In the genomic region with DNA sequence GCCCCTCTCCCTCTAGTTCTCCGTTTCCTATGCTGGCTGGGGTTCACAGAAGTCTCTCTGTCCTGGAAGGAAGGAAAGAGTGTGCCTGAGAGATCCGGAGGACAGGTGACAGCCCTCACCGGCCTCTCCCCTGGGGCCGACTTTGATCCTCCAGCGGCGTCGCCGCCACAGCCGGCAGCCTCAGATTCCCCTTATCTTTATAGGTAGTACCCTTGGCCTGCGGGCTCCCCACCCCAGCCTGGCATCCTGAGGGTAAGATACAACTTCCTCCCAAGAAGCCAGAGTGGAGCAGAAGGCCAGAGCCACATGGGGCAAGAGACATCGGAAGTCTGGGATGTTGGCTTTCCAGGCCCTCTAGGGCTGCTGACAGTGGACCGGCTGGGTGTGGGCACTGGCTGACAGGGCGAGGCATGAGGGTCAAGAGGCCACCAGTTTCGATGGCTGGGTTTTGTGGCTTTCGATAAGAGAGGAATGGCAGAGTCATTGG, we compare ENCODE assay signal across 8 mouse cellular contexts. TPM values are rescaled to one million over a fixed set of nuclear protein-coding genes. Genes with fewer than 3 reads are reported as not detected.
DNase-seq lines count a peak whose midpoint lies in the region; ATAC-seq and TF ChIP-seq lines count a peak whose summit lies in the region.
"Had no signal": no experiment of that assay in that cellular context is flagged by ENCODE, and none has a peak within 500 bp of the region (broad histone marks: within the 10 kb centered on the region; RNA-seq: fewer than 3 reads in every experiment).

No protein-coding gene starts in this region.

- peak overlapping the region; percentile 1; the same call in 1 of the 2 replicates for H3K4me2 ChIP-seq in lung, embryonic 16.5 days (ENCODE audit: low read depth, low read length)
- H3K4me2 ChIP-seq in embryonic facial prominence, embryonic 15.5 days (replicated peaks): peak overlapping the region; percentile 30
- 0 out of 2 replicates have a peak overlapping the region, but pooled peaks have one; percentile 7 for H3K4me2 ChIP-seq in limb, embryonic 11.5 days (ENCODE audit: low read depth, severe bottlenecking)

- peak; percentile 10; the same call in 1 of the 2 replicates for TF ChIP-seq CTCF in small intestine, adult 2 months (IDR thresholded peaks at IDR 0.05; ENCODE audit: extremely low read depth, insufficient read length, insufficient replicate concordance, low read depth, low read length)

- DNase-seq in lung, postnatal 14 days: no peak
- no peak for DNase-seq in limb, embryonic 11.5 days (ENCODE audit: low spot score)
- DNase-seq in B cell, adult 2 months: no peak
- no peak for DNase-seq in cerebellum, adult 11 months
- DNase-seq: cerebellum, adult 2 months had no signal

- peaks cover 45% of the 10 kb centered on the region for H3K4me1 ChIP-seq in lung, embryonic 16.5 days (replicated peaks; ENCODE audit: control insufficient read depth, insufficient read depth, low read length)
- peaks cover 30% of the 10 kb centered on the region for H3K4me1 ChIP-seq in embryonic facial prominence, embryonic 15.5 days
- H3K4me1 ChIP-seq in limb, embryonic 11.5 days (ENCODE audit: control insufficient read depth, insufficient read depth, low read length): peaks cover 39% of the 10 kb centered on the region
- peaks cover 19% of the 10 kb centered on the region for H3K4me1 ChIP-seq in small intestine, adult 2 months (ENCODE audit: control insufficient read depth, insufficient read depth, insufficient read length, low read length)

- TF ChIP-seq POLR2A in small intestine, adult 2 months (IDR thresholded peaks at IDR 0.05; ENCODE audit: low read depth, low read length): no peak

- H3K27me3 ChIP-seq in lung, embryonic 16.5 days (ENCODE audit: control insufficient read depth, insufficient read depth, low read depth, low read length): peaks cover 13% of the 10 kb centered on the region
- H3K27me3 ChIP-seq in embryonic facial prominence, embryonic 15.5 days: peaks cover 55% of the 10 kb centered on the region
- peaks cover 13% of the 10 kb centered on the region for H3K27me3 ChIP-seq in limb, embryonic 11.5 days (ENCODE audit: control insufficient read depth, insufficient read depth, low read length)
- H3K27me3 ChIP-seq in small intestine, adult 2 months (ENCODE audit: control insufficient read depth, insufficient read depth, low read length): no peaks in the 10 kb centered on the region

- H3K36me3 ChIP-seq in lung, embryonic 16.5 days (ENCODE audit: control insufficient read depth, insufficient read depth, low read length): no peaks in the 10 kb centered on the region
- H3K36me3 ChIP-seq in embryonic facial prominence, embryonic 15.5 days: no peaks in the 10 kb centered on the region
- H3K36me3 ChIP-seq in limb, embryonic 11.5 days (ENCODE audit: control insufficient read depth, insufficient read depth, low read length): no peaks in the 10 kb centered on the region
- no peaks in the 10 kb centered on the region for H3K36me3 ChIP-seq in small intestine, adult 2 months (ENCODE audit: control insufficient read depth, insufficient read depth, low read length)

- H3K9ac ChIP-seq in lung, embryonic 16.5 days (ENCODE audit: low read length): peak overlapping the region; percentile 11; the same call in 1 of the 2 replicates
- no peak overlapping the region for H3K9ac ChIP-seq in embryonic facial prominence, embryonic 15.5 days
- no peak overlapping the region for H3K9ac ChIP-seq in limb, embryonic 11.5 days (ENCODE audit: low read length)

- H3K4me3 ChIP-seq in lung, embryonic 16.5 days (ENCODE audit: low read length): no peak overlapping the region
- H3K4me3 ChIP-seq in embryonic facial prominence, embryonic 15.5 days (replicated peaks): no peak overlapping the region
- H3K4me3 ChIP-seq in limb, embryonic 11.5 days (ENCODE audit: low read depth, low read length): no peak overlapping the region
- H3K4me3 ChIP-seq in small intestine, adult 2 months (ENCODE audit: low read depth, low read length): peak overlapping the region; percentile 37

- WGBS in lung, embryonic 16.5 days: 9% methylated on average over 15 of the region's 15 CpGs
- 11% methylated on average over 15 of the region's 15 CpGs for whole genome bisulfite sequencing in embryonic facial prominence, embryonic 15.5 days
- 3% methylated on average over 15 of the region's 15 CpGs for WGBS in limb, embryonic 11.5 days
- WGBS in small intestine, adult 2 months: 10% methylated on average over 15 of the region's 15 CpGs

- 0 out of 2 replicates have a peak, but pooled peaks have one; percentile 10 for ATAC-seq in lung, embryonic 16.5 days (ENCODE audit: low read depth)
- ATAC-seq in embryonic facial prominence, embryonic 15.5 days (ENCODE audit: insufficient number of reproducible peaks, low FRiP score, low TSS enrichment, low read depth): no peak
- ATAC-seq in limb, embryonic 11.5 days (ENCODE audit: insufficient number of reproducible peaks, low FRiP score, low TSS enrichment, low read depth): no peak

- H3K9me3 ChIP-seq in lung, embryonic 16.5 days (ENCODE audit: control insufficient read depth, low read length): no peaks in the 10 kb centered on the region
- no peaks in the 10 kb centered on the region for H3K9me3 ChIP-seq in embryonic facial prominence, embryonic 15.5 days (replicated peaks)
- H3K9me3 ChIP-seq in limb, embryonic 11.5 days (ENCODE audit: control insufficient read depth, low read length): no peaks in the 10 kb centered on the region

- H3K27ac ChIP-seq in lung, embryonic 16.5 days (ENCODE audit: low read length): peak overlapping the region; percentile 64
- H3K27ac ChIP-seq in embryonic facial prominence, embryonic 15.5 days (replicated peaks): no peak overlapping the region
- H3K27ac ChIP-seq in limb, embryonic 11.5 days (replicated peaks; ENCODE audit: low read depth, low read length): no peak overlapping the region
- H3K27ac ChIP-seq in small intestine, adult 2 months (ENCODE audit: insufficient read depth, low read depth, low read length): peak overlapping the region; percentile 100

RNA-seq across cellular contexts. Expression of gene Epha2, which starts 13.5 kb away (rescaled TPM):
- 11.6 and 11.8 TPM in 2 replicates for polyA plus RNA-seq in lung, embryonic 16.5 days (2015; fragmentation: Nextera tagmentation; extraction: Ambion mirVana)
- polyA plus RNA-seq in embryonic facial prominence, embryonic 15.5 days (2015; fragmentation: Nextera tagmentation; extraction: Ambion mirVana): 7.4 and 7.6 TPM in 2 replicates
- polyA plus RNA-seq in limb, embryonic 11.5 days (2014; fragmentation: Nextera tagmentation; extraction: Ambion mirVana): 2.2 and 2.4 TPM in 2 replicates
- polyA plus RNA-seq in small intestine, adult 2 months (2012; rRNA removed): 28.3 and 86.3 TPM in 2 replicates

RNA-seq across cellular contexts. Expression of gene Arhgef19, which starts 48.3 kb away (rescaled TPM):
- 17.7 and 18.0 TPM in 2 replicates for polyA plus RNA-seq in lung, embryonic 16.5 days (2015; fragmentation: Nextera tagmentation; extraction: Ambion mirVana)
- 25.6 and 27.7 TPM in 2 replicates for polyA plus RNA-seq in embryonic facial prominence, embryonic 15.5 days (2015; fragmentation: Nextera tagmentation; extraction: Ambion mirVana)
- 4.6 and 5.2 TPM in 2 replicates for polyA plus RNA-seq in limb, embryonic 11.5 days (2014; fragmentation: Nextera tagmentation; extraction: Ambion mirVana)
- 29.3 and 48.8 TPM in 2 replicates for polyA plus RNA-seq in small intestine, adult 2 months (2012; rRNA removed)

Comparison
In these comparisons a context has a peak if more than half of its experiments do, and no peak if none do; other contexts are left out.
1. H3K27ac ChIP-seq: peak in lung, embryonic 16.5 days (single experiment) and small intestine, adult 2 months (single experiment); none in embryonic facial prominence, embryonic 15.5 days (single experiment) and limb, embryonic 11.5 days (single experiment).
2. Peak in every context shown above with its lines, with median percentiles within 50 percentile points of each other: H3K4me2 ChIP-seq.